Mouse (Mus musculus) kidney, adult 11 months (tissue): Measurements from ENCODE around the gene Cldnd1.

Experiments used
- DNase-seq: peaks from one replicate; pipeline ENCODE4 v3.0.0; 2022

The Cldnd1 gene

GRCm38 (mm10) chr16:58727477-58728131, at the start of gene Cldnd1:
TSS of gene Cldnd1 (plus strand) at chr16:58727910.
- peak; percentile 97 for DNase-seq

GRCm38 (mm10) chr16:58678660-58679059, 49.0 kb upstream of the Cldnd1 start:
- DNase-seq = no peak

- no peak for DNase-seq
Measured at GRCm38 (mm10) chr16:58682046-58682445, 45.7 kb upstream of the Cldnd1 start.

- no peak for DNase-seq
Measured at GRCm38 (mm10) chr16:58682870-58683269, 44.8 kb upstream of the Cldnd1 start.

GRCm38 (mm10) chr16:58683911-58684310, 43.8 kb upstream of the Cldnd1 start:
- DNase-seq = no peak

GRCm38 (mm10) chr16:58684537-58684936, 43.2 kb upstream of the Cldnd1 start:
- DNase-seq = no peak

- no peak for DNase-seq
Measured at GRCm38 (mm10) chr16:58685548-58686537, 41.9 kb upstream of the Cldnd1 start.

- no peak for DNase-seq
Measured at GRCm38 (mm10) chr16:58688534-58688933, 39.2 kb upstream of the Cldnd1 start.

GRCm38 (mm10) chr16:58689555-58690169, 38.0 kb upstream of the Cldnd1 start:
- DNase-seq = no peak

- no peak for DNase-seq
Measured at GRCm38 (mm10) chr16:58690322-58690732, 37.4 kb upstream of the Cldnd1 start.

GRCm38 (mm10) chr16:58694091-58694490, 33.6 kb upstream of the Cldnd1 start:
- DNase-seq = no peak

GRCm38 (mm10) chr16:58696796-58697195, 30.9 kb upstream of the Cldnd1 start:
- DNase-seq = no peak

GRCm38 (mm10) chr16:58697261-58697660, 30.4 kb upstream of the Cldnd1 start:
- DNase-seq = no peak

- no peak for DNase-seq
Measured at GRCm38 (mm10) chr16:58700174-58700573, 27.5 kb upstream of the Cldnd1 start.

GRCm38 (mm10) chr16:58700816-58701424, 26.8 kb upstream of the Cldnd1 start:
- DNase-seq = no peak

GRCm38 (mm10) chr16:58701779-58702178, 25.9 kb upstream of the Cldnd1 start:
- no peak for DNase-seq

- DNase-seq = no peak
Measured at GRCm38 (mm10) chr16:58702329-58702932, 25.3 kb upstream of the Cldnd1 start.

- DNase-seq = peak; percentile 23
Measured at GRCm38 (mm10) chr16:58703382-58704124, 24.2 kb upstream of the Cldnd1 start.

- DNase-seq = no peak
Measured at GRCm38 (mm10) chr16:58704999-58705398, 22.7 kb upstream of the Cldnd1 start.

- no peak for DNase-seq
Measured at GRCm38 (mm10) chr16:58707276-58707905, 20.3 kb upstream of the Cldnd1 start.
